Mouse (Mus musculus) liver, adult (tissue): ENCODE results near the gene Pfpl.

ENCODE experiments used
- GATA4 ChIP-seq: IDR thresholded peaks from 2 replicates; pipeline ENCODE4 v1.6.1; 2014; ENCODE audit warnings: mild to moderate bottlenecking, low read length; ENCODE audit not compliant: insufficient replicate concordance

The Pfpl gene

DNA sequence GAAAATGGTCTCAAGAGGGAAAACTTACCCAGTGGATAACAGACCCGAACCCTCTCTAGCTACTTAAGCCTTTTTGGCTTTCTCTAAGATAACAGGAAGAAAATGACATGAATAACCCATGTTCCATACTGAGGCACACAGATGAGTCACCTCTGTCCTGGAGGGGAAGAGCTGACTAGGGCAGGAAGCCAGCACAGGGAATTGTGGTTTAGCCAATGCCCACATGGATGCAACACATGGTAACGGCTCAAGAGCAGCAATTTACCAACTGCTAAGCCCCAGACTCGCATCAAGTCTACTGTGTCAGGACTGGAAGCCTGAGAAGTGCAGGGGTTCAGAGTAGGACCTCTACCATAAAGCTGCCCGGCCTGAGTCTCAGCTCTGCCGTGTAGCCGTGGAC is 50.7 kb downstream of the Pfpl start:
- no peak for TF ChIP-seq GATA4
